Mouse (Mus musculus) thymus, postnatal 25 days (tissue): Measurements from ENCODE around the gene Gm17268.
A peak's percentile ranks its signal among the peaks of the same experiment; 100 is the strongest.

Experiments
- DNase-seq: peaks from one replicate; pipeline ENCODE4 v3.0.0; 2022

Gm17268 gene

GRCm38 (mm10) chr11:82030171-82030570, 8.2 kb downstream of the Gm17268 start:
- no peak for DNase-seq

GRCm38 (mm10) chr11:82023769-82024168, 14.6 kb downstream of the Gm17268 start:
- no peak for DNase-seq

- DNase-seq, result no peak
Measured at GRCm38 (mm10) chr11:82022504-82023056, 15.8 kb downstream of the Gm17268 start.

- DNase-seq, result no peak
Measured at GRCm38 (mm10) chr11:82021406-82021805, 17.0 kb downstream of the Gm17268 start.

GRCm38 (mm10) chr11:82019793-82020192, 18.6 kb downstream of the Gm17268 start:
- no peak for DNase-seq

GRCm38 (mm10) chr11:82019389-82019788, 19.0 kb downstream of the Gm17268 start:
- no peak for DNase-seq

- no peak for DNase-seq
Measured at GRCm38 (mm10) chr11:82016181-82016780, 22.1 kb downstream of the Gm17268 start.

- DNase-seq, result no peak
Measured at GRCm38 (mm10) chr11:82015066-82015465, 23.3 kb downstream of the Gm17268 start.

- no peak for DNase-seq
Measured at GRCm38 (mm10) chr11:82013756-82014155, 24.6 kb downstream of the Gm17268 start.

GRCm38 (mm10) chr11:82011411-82012193, 26.8 kb downstream of the Gm17268 start:
- no peak for DNase-seq

- DNase-seq, result no peak
Measured at GRCm38 (mm10) chr11:82010115-82010514, 28.2 kb downstream of the Gm17268 start.

GRCm38 (mm10) chr11:82006796-82007423, 31.5 kb downstream of the Gm17268 start:
- peak; percentile 2 for DNase-seq

- no peak for DNase-seq
Measured at GRCm38 (mm10) chr11:82004810-82005209, 33.6 kb downstream of the Gm17268 start.

GRCm38 (mm10) chr11:82000581-82000980, 37.8 kb downstream of the Gm17268 start:
- no peak for DNase-seq

- no peak for DNase-seq
Measured at GRCm38 (mm10) chr11:81999469-81999868, 38.9 kb downstream of the Gm17268 start.

- no peak for DNase-seq
Measured at GRCm38 (mm10) chr11:81998646-81999045, 39.7 kb downstream of the Gm17268 start.

GRCm38 (mm10) chr11:81997085-81997484, 41.3 kb downstream of the Gm17268 start:
- no peak for DNase-seq

- peak; percentile 57 for DNase-seq
Measured at GRCm38 (mm10) chr11:81996172-81996841, 42.1 kb downstream of the Gm17268 start.

- peak; percentile 52 for DNase-seq
Measured at GRCm38 (mm10) chr11:81983146-81983545, 55.2 kb downstream of the Gm17268 start.

GRCm38 (mm10) chr11:81982191-81982590, 56.2 kb downstream of the Gm17268 start:
- no peak for DNase-seq
